Mouse (Mus musculus) CH12.LX (cell line): ENCODE results near the gene Pygl. TPM values are rescaled to one million over a fixed set of nuclear protein-coding genes. Genes with fewer than 3 reads are reported as not detected.

ENCODE experiments used
- DNase-seq: peaks from one replicate; pipeline ENCODE4 v3.0.0-alpha.2; 2013; ENCODE audit errors: extremely low read depth
- H3K27ac ChIP-seq: 2 replicates; pipeline ENCODE4 v1.5.1; 2012; ENCODE audit warnings: low read depth, mild to moderate bottlenecking, control low read depth, moderate library complexity; ENCODE audit not compliant: insufficient read depth
- H3K27me3 ChIP-seq: replicated peaks from 2 replicates; pipeline ENCODE3; 2012; ENCODE audit warnings: inconsistent platforms
- H3K36me3 ChIP-seq, 2 experiments: replicated peaks in 1 of 2; 2 replicates each; pipeline versions ENCODE3 to v1.6.1; 2012; ENCODE audit warnings: inconsistent platforms in 1 of 2, low read length in 1 of 2, mild to moderate bottlenecking in 1 of 2, mixed read lengths in 1 of 2, moderate library complexity in 1 of 2; ENCODE audit not compliant: control insufficient read depth in 1 of 2, insufficient read depth in 1 of 2
- H3K4me1 ChIP-seq, 2 experiments: 2 replicates each; pipeline ENCODE4 v1.6.1; 2012; ENCODE audit warnings: inconsistent platforms in 1 of 2, moderate library complexity in 1 of 2; ENCODE audit not compliant: insufficient read depth in 2 of 2, control insufficient read depth in 1 of 2
- H3K4me2 ChIP-seq: 2 replicates; pipeline ENCODE4 v1.6.1; 2012; ENCODE audit warnings: low read depth, mild to moderate bottlenecking, control low read depth; ENCODE audit not compliant: poor library complexity, insufficient read depth, severe bottlenecking
- H3K4me3 ChIP-seq, 3 experiments: fragments of 150-350 bp in 1 of 3; sonication (generic) in 1 of 3; replicated peaks in 1 of 3; 2 replicates each; pipeline versions ENCODE3 to v1.5.1; 2011 to 2012; ENCODE audit warnings: low read depth in 2 of 3, low read length in 2 of 3, mild to moderate bottlenecking in 2 of 3, moderate library complexity in 2 of 3, control low read depth in 1 of 3, improper control_type of control experiment in 1 of 3, inconsistent platforms in 1 of 3, mixed read lengths in 1 of 3; ENCODE audit not compliant: poor library complexity in 1 of 3
- H3K79me2 ChIP-seq: replicated peaks from 2 replicates; pipeline ENCODE4 v1.6.1; 2012; ENCODE audit warnings: mild to moderate bottlenecking, moderate library complexity; ENCODE audit not compliant: control insufficient read depth, poor library complexity, insufficient read depth, severe bottlenecking; ENCODE audit errors: extremely low read depth
- H3K9ac ChIP-seq: 2 replicates; pipeline ENCODE4 v1.6.1; 2012; ENCODE audit warnings: low read depth, mild to moderate bottlenecking, control low read depth, moderate library complexity; ENCODE audit not compliant: insufficient read depth
- H3K9me3 ChIP-seq: replicated peaks from 2 replicates; pipeline ENCODE3; 2012; ENCODE audit warnings: low read length, inconsistent platforms, mixed read lengths
- CTCF ChIP-seq, 2 experiments: IDR thresholded peaks in 1 of 2; conservative IDR thresholded peaks in 1 of 2; 2 replicates each; pipeline ENCODE4 v1.5.1; 2011 to 2012; ENCODE audit warnings: low read depth in 2 of 2, low read length in 2 of 2, improper control_type of control experiment in 1 of 2, inconsistent platforms in 1 of 2, mild to moderate bottlenecking in 1 of 2, moderate library complexity in 1 of 2
- E2F4 ChIP-seq: IDR thresholded peaks from 2 replicates; pipeline ENCODE4 v1.6.1; 2011; ENCODE audit warnings: low read depth, low read length, improper control_type of control experiment; ENCODE audit not compliant: insufficient replicate concordance
- JUND ChIP-seq: conservative IDR thresholded peaks from 2 replicates; pipeline ENCODE4 v1.6.1; 2011; ENCODE audit warnings: low read depth, low read length, improper control_type of control experiment
- KAT2A ChIP-seq: IDR thresholded peaks from 2 replicates; pipeline ENCODE4 v1.6.1; 2012; ENCODE audit warnings: low read length, improper control_type of control experiment, inconsistent platforms; ENCODE audit not compliant: insufficient replicate concordance
- MAFK ChIP-seq: IDR thresholded peaks from 2 replicates; pipeline ENCODE4 v1.6.1; 2011; ENCODE audit warnings: low read length, improper control_type of control experiment; ENCODE audit not compliant: insufficient replicate concordance
- MAZ ChIP-seq: IDR thresholded peaks from 2 replicates; pipeline ENCODE4 v1.6.1; 2012; ENCODE audit warnings: low read depth, mild to moderate bottlenecking, inconsistent platforms, low read length, improper control_type of control experiment, moderate library complexity
- MYC ChIP-seq: IDR thresholded peaks from 2 replicates; pipeline ENCODE4 v1.6.1; 2011; ENCODE audit warnings: low read depth, mild to moderate bottlenecking, improper control_type of control experiment, low read length
- POLR2A ChIP-seq: IDR thresholded peaks from 2 replicates; pipeline ENCODE4 v1.6.1; 2011; ENCODE audit warnings: low read depth, mild to moderate bottlenecking, improper control_type of control experiment, low read length
- POLR2AphosphoS2 ChIP-seq: IDR thresholded peaks from 2 replicates; pipeline ENCODE4 v1.6.1; 2011; ENCODE audit warnings: low read depth, low read length, improper control_type of control experiment
- RAD21 ChIP-seq: IDR thresholded peaks from 2 replicates; pipeline ENCODE4 v1.6.1; 2011; ENCODE audit warnings: low read depth, mild to moderate bottlenecking, low read length, improper control_type of control experiment, moderate library complexity
- RCOR1 ChIP-seq: conservative IDR thresholded peaks from 2 replicates; pipeline ENCODE4 v1.6.1; 2012; ENCODE audit warnings: low read depth, mild to moderate bottlenecking, inconsistent platforms, low read length, improper control_type of control experiment
- SIN3A ChIP-seq: IDR thresholded peaks from 2 replicates; pipeline ENCODE4 v1.6.1; 2012; ENCODE audit warnings: low read length, improper control_type of control experiment, inconsistent platforms
- TCF12 ChIP-seq: IDR thresholded peaks from 2 replicates; pipeline ENCODE4 v1.6.1; 2014; ENCODE audit warnings: low read depth, mild to moderate bottlenecking, inconsistent platforms, low read length, improper control_type of control experiment
- UBTF ChIP-seq: IDR thresholded peaks from 2 replicates; pipeline ENCODE4 v1.6.1; 2012; ENCODE audit warnings: low read depth, mild to moderate bottlenecking, inconsistent platforms, low read length, improper control_type of control experiment, moderate library complexity
- USF1 ChIP-seq: IDR thresholded peaks from 2 replicates; pipeline ENCODE4 v1.6.1; 2014; ENCODE audit warnings: low read depth, mild to moderate bottlenecking, inconsistent platforms, low read length, improper control_type of control experiment
- dilution Hi-C: fragments of 300-500 bp; cut with MboI; formaldehyde crosslinking; loops from 2 replicates; pipeline ENCODE4 v1.14.3; 2020; ENCODE audit warnings: low sequenced_read_pairs; ENCODE audit not compliant: extremely low pct_unique_long_range_greater_than_20kb, extremely low pct_ligation_motif_present
- in situ Hi-C: fragments of 300-500 bp; cut with MboI; formaldehyde crosslinking; loops from 3 replicates; pipeline ENCODE4 v1.14.3; 2019; ENCODE audit warnings: low sequenced_read_pairs, low pct_ligation_motif_present, low pct_unique_long_range_greater_than_20kb, mixed read lengths
- polyA plus RNA-seq: library from polyadenylated mRNA; unstranded; fragments of >175 nt; gene quantifications from 2 replicates; pipeline ENCODE4 v1.2.1, GENCODE M21; 2012; ENCODE audit warnings: low read depth; ENCODE audit not compliant: insufficient read length
- total RNA-seq, 2 experiments: library from RNA; depleted of rRNA; stranded (reverse); fragments of 300-350 nt in 1 of 2; fragments of >200 nt in 1 of 2; gene quantifications; 2 replicates each; pipeline ENCODE4 v1.2.3; 2012 to 2014

Pygl gene
- total RNA-seq (2012; rRNA removed) (0.25 and 1.1 TPM in 2 replicates), total RNA-seq (2014; rRNA removed) (2.6 and 3.1 TPM in 2 replicates), polyA plus RNA-seq (7.8 and 8.5 TPM in 2 replicates)

- in situ Hi-C loops (loop anchor here (25.0 kb wide), 1 partner anchor 681 kb away; no protein-coding TSS in a partner anchor), dilution Hi-C loops (no loop called here)
- Histone ChIP-seq H3K27me3 (no peaks in the 10 kb centered on the region), H3K4me2 (no peak within 1 kb of the TSS), H3K9ac (no peak within 1 kb of the TSS), H3K9me3 (no peaks in the 10 kb centered on the region), H3K4me1 (peaks cover 0 to 5% of the 10 kb centered on the region in 2 experiments; a peak in 1 of 4 replicates), H3K36me3 (no peaks in the 10 kb centered on the region), H3K4me3 (no peak within 1 kb of the TSS), H3K27ac (no peak within 1 kb of the TSS)
- DNase-seq = no peak
- TF ChIP-seq E2F4 = no peak
- TF ChIP-seq KAT2A = no peak
- TF ChIP-seq RCOR1 = no peak
- no peak for TF ChIP-seq MYC
- no peak for TF ChIP-seq JUND
- TF ChIP-seq UBTF = no peak
- no peak for TF ChIP-seq MAFK
- TF ChIP-seq POLR2A = no peak
- no peak for TF ChIP-seq RAD21
- TF ChIP-seq CTCF (conservative IDR thresholded peaks at IDR 0.05 in 1 of 2, IDR thresholded peaks at IDR 0.05 in 1 of 2; ENCODE audit: low read depth in 2 of 2, low read length in 2 of 2) = no peak
- no peak for TF ChIP-seq USF1
- TF ChIP-seq, all 38 proteins: peak for 0
- no peaks in the 10 kb centered on the region for H3K79me2 ChIP-seq
Observed at GRCm38 (mm10) chr12:70231294-70231693, at the start of gene Pygl. Pygl (minus strand) TSS chr12:70231488.

- H3K4me3 ChIP-seq = no peak overlapping the region
- H3K4me1 ChIP-seq = peaks cover 0 to 4% of the 10 kb centered on the region in 2 experiments; a peak in 2 of 4 replicates
- H3K27me3 ChIP-seq = no peaks in the 10 kb centered on the region
- no peaks in the 10 kb centered on the region for H3K9me3 ChIP-seq
- in situ Hi-C loops = no loop called here
- no peak overlapping the region for H3K9ac ChIP-seq
- no peak overlapping the region for H3K4me2 ChIP-seq
- H3K36me3 ChIP-seq = no peaks in the 10 kb centered on the region
- H3K27ac ChIP-seq = no peak overlapping the region
- dilution Hi-C loops = no loop called here
- TF ChIP-seq SIN3A (no peak), MAZ (no peak), TCF12 (no peak), POLR2AphosphoS2 (no peak), RAD21 (no peak), USF1 (no peak)
- TF ChIP-seq, all 38 proteins: peak for 0
- H3K79me2 ChIP-seq = no peaks in the 10 kb centered on the region
- no peak for DNase-seq
Observed at GRCm38 (mm10) chr12:70280930-70281329, 49.6 kb upstream of the Pygl start.
